Mouse (Mus musculus) c-Kit-positive CD71-positive TER-119-positive erythroid progenitor cells, embryonic 14.5 days (primary cell): ENCODE measurements around the gene Mogs.

Experiments
- DNase-seq: peaks from one replicate; pipeline ENCODE4 v3.0.0-alpha.2; 2013; ENCODE audit warnings: low spot score

The Mogs gene

GRCm38 (mm10) chr6:83121863-83122710 lies 6.8 kb downstream of the Mogs start:
- DNase-seq: no peak

GRCm38 (mm10) chr6:83122961-83123360 lies 7.7 kb downstream of the Mogs start:
- no peak for DNase-seq

GRCm38 (mm10) chr6:83124851-83125312 lies 9.6 kb downstream of the Mogs start:
- DNase-seq: peak; percentile 94

GRCm38 (mm10) chr6:83125331-83125730 lies 10.0 kb downstream of the Mogs start, which contains the start of gene Ino80b:
Gene Ino80b, minus strand, starts transcription at chr6:83125431.
- DNase-seq: no peak

- no peak for DNase-seq
Observed at GRCm38 (mm10) chr6:83127419-83127818, 12.1 kb downstream of the Mogs start.

GRCm38 (mm10) chr6:83131469-83132034 lies 16.3 kb downstream of the Mogs start:
- no peak for DNase-seq

- DNase-seq: no peak
Observed at GRCm38 (mm10) chr6:83132176-83132919, 17.1 kb downstream of the Mogs start.

- no peak for DNase-seq
Observed at GRCm38 (mm10) chr6:83134226-83134625, 18.9 kb downstream of the Mogs start.

- DNase-seq: no peak
Observed at GRCm38 (mm10) chr6:83134951-83135513, 19.7 kb downstream of the Mogs start, which contains the start of gene Rtkn. Gene Rtkn, plus strand, starts transcription at chr6:83135463.

- DNase-seq: no peak
Observed at GRCm38 (mm10) chr6:83135571-83136161, 20.4 kb downstream of the Mogs start.

- DNase-seq: no peak
Observed at GRCm38 (mm10) chr6:83136291-83136880, 21.1 kb downstream of the Mogs start.

- DNase-seq: no peak
Observed at GRCm38 (mm10) chr6:83136881-83137575, 21.7 kb downstream of the Mogs start.

GRCm38 (mm10) chr6:83137576-83137950 lies 22.3 kb downstream of the Mogs start:
- DNase-seq: no peak

GRCm38 (mm10) chr6:83138056-83138455 lies 22.8 kb downstream of the Mogs start:
- DNase-seq: no peak

GRCm38 (mm10) chr6:83140044-83140443 lies 24.7 kb downstream of the Mogs start:
- DNase-seq: no peak

- DNase-seq: no peak
Observed at GRCm38 (mm10) chr6:83141636-83142035, 26.3 kb downstream of the Mogs start.

- no peak for DNase-seq
Observed at GRCm38 (mm10) chr6:83142211-83142731, 27.0 kb downstream of the Mogs start.

- no peak for DNase-seq
Observed at GRCm38 (mm10) chr6:83142886-83143285, 27.6 kb downstream of the Mogs start.

GRCm38 (mm10) chr6:83145209-83145608 lies 29.9 kb downstream of the Mogs start:
- DNase-seq: no peak

GRCm38 (mm10) chr6:83145805-83146204 lies 30.5 kb downstream of the Mogs start:
- DNase-seq: no peak

- DNase-seq: no peak
Observed at GRCm38 (mm10) chr6:83147280-83147679, 32.0 kb downstream of the Mogs start.
